Mouse (Mus musculus): ENCODE results near the gene Nptx1.

The Nptx1 gene

GRCm38 (mm10) chr11:119547183-119547921 lies at the start of gene Nptx1:
TSS of gene Nptx1 (minus strand) at chr11:119547753.
- DNase-seq = peak; percentile 80

- DNase-seq = no peak
Measured at GRCm38 (mm10) chr11:119593966-119594365, 46.4 kb upstream of the Nptx1 start.

- no peak for DNase-seq
Measured at GRCm38 (mm10) chr11:119589242-119589641, 41.7 kb upstream of the Nptx1 start.

- no peak for DNase-seq
Measured at GRCm38 (mm10) chr11:119587112-119587511, 39.6 kb upstream of the Nptx1 start.

- DNase-seq = peak; percentile 62
Measured at GRCm38 (mm10) chr11:119586511-119586910, 39.0 kb upstream of the Nptx1 start.

- no peak for DNase-seq
Measured at GRCm38 (mm10) chr11:119577721-119578120, 30.2 kb upstream of the Nptx1 start.

- DNase-seq = no peak
Measured at GRCm38 (mm10) chr11:119576855-119577254, 29.3 kb upstream of the Nptx1 start.

- DNase-seq = no peak
Measured at GRCm38 (mm10) chr11:119572316-119573010, 24.9 kb upstream of the Nptx1 start.

- DNase-seq = no peak
Measured at GRCm38 (mm10) chr11:119566188-119566587, 18.6 kb upstream of the Nptx1 start.

- DNase-seq = no peak
Measured at GRCm38 (mm10) chr11:119565684-119566083, 18.1 kb upstream of the Nptx1 start.

- DNase-seq = peak; percentile 78
Measured at GRCm38 (mm10) chr11:119565021-119565420, 17.5 kb upstream of the Nptx1 start.

GRCm38 (mm10) chr11:119564383-119564782 lies 16.8 kb upstream of the Nptx1 start:
- DNase-seq = peak; percentile 45

- DNase-seq = no peak
Measured at GRCm38 (mm10) chr11:119563166-119563565, 15.6 kb upstream of the Nptx1 start.

- DNase-seq = no peak
Measured at GRCm38 (mm10) chr11:119562286-119562685, 14.7 kb upstream of the Nptx1 start.

GRCm38 (mm10) chr11:119558870-119559610 lies 11.5 kb upstream of the Nptx1 start:
- no peak for DNase-seq

GRCm38 (mm10) chr11:119557940-119558869 lies 10.7 kb upstream of the Nptx1 start:
- DNase-seq = no peak

GRCm38 (mm10) chr11:119555170-119555569 lies 7.6 kb upstream of the Nptx1 start:
- DNase-seq = no peak

GRCm38 (mm10) chr11:119554706-119555105 lies 7.2 kb upstream of the Nptx1 start:
- no peak for DNase-seq

- DNase-seq = no peak
Measured at GRCm38 (mm10) chr11:119552902-119553802, 5.6 kb upstream of the Nptx1 start.

- no peak for DNase-seq
Measured at GRCm38 (mm10) chr11:119552301-119552700, 4.7 kb upstream of the Nptx1 start.

GRCm38 (mm10) chr11:119551468-119551867 lies 3.9 kb upstream of the Nptx1 start:
- DNase-seq = no peak
